Mouse (Mus musculus): ENCODE data around the gene Ankrd65.

The Ankrd65 gene

DNA sequence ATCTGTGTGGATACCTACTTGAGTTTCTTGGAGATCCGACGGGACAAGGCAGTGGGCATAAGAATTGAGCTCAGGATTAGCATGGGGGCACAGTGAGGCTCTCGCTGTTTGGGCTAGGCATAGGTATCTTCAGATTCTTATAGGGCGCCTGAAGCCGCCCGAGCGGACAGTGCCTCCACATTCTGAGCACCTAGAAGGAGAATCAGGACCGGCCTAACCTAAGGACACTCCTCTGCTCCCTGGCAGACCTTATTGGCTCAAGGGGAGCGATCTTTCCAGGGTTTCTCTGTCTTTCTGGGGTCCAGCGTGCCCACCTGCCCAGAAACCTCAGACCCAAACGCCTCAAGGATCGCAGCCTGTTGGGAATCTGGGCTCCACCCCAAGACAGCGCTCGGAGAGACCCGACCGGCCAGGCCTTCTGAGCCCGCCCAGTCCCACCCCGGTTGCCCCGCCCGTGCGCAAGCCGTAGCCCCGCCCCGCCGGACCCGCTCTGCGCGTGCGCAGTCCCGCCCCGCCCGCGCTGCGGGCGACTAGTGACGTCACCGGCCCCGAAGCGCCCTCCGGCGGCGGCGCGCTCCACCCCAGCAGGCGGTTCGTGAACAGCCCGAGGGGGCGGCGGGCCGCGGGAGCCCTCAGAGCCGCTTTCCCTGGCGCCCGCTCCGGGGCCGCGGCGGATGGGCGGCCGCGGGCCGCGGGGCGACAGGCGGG lies 56.8 kb downstream of the Ankrd65 start, which contains the start of gene Dvl1:
Gene Dvl1 (plus strand): TSS at position 532 of the 708 bp plus-strand sequence.
- DNase-seq (ENCODE audit: extremely low read depth, low read depth, low spot score) = no peak

DNA sequence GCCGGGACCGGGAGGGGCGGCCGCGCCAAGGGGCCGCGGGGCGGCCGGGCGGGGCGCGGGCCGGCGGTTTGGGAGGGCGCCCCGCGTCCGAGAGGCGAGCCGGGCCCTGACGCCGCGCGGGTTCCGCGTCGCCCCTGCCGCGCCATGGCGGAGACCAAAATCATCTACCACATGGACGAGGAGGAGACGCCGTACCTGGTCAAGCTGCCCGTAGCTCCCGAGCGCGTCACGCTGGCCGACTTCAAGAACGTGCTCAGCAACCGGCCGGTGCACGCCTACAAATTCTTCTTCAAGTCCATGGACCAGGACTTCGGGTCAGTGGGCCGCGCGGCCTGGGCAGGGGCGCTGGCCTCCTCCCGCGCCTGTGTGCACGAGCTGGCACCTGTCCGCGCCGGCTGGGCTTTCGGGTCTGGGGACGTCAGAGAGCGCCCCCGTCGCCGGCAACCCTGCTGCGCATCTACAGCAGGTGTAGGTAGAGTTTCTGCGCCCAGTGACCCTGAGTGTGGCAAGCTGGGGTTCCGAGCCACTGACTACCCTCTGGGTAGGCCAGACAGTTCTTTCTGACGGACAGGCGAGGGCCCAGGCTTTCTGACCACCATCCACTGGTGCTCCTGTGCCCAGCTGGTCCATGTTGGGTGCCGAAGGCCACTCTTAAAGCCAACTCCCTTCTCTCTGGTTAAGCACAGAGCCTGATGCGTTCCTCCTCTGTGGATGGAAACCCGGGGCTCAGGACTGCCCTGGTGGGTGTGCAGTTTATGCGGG lies 57.5 kb downstream of the Ankrd65 start:
- no peak for DNase-seq (ENCODE audit: extremely low read depth, low read depth, low spot score)

DNA sequence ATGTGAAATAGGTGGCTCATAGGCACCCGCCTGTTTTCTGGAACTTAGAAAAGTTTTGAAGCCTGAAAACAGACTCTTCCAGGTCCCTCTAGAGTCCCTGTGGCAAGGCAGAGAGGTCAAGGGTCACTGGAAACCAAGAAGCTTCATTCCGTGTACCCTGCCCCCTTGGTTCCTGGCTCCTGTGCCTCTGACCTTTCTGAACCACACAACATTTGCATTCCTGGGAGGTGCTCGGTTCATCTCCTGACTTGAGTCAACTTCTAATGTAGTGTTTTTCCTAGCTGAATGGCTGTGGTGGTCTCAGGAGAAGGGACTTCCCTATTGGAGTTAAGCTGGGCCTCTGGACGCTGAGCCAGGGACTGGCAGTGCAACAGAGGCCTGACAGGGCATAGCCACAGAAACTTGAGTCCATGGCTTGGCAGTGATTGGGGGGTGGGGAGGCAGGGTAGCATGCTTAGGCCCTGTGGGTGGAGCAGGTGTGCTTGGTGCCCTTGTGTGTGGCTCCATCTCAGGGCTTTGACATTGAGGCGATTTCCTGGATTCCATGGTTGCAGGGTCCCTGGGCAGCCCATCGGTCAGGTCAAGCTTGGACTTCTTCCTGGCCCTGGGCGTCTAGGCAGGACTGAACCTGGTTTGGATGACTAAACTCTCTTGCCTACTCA lies 58.3 kb downstream of the Ankrd65 start:
- no peak for DNase-seq (ENCODE audit: extremely low read depth, low read depth, low spot score)
